Mouse (Mus musculus) G1E (cell line): ENCODE results near the gene Zfp972.
"Not testable (repeated sequence)": the region's sequence is repeated elsewhere in the genome, so short reads cannot be mapped to it uniquely, and the experiment has no call there.

Experiments
- CTCF ChIP-seq: IDR thresholded peaks from 2 replicates; pipeline ENCODE4 v1.5.1; 2012; ENCODE audit warnings: low read depth, low read length, inconsistent platforms, mixed read lengths
- GATA1 ChIP-seq: IDR thresholded peaks from 2 replicates; pipeline ENCODE4 v1.6.1; 2012; ENCODE audit warnings: borderline replicate concordance, low read length, inconsistent platforms, mixed read lengths
- POLR2AphosphoS5 ChIP-seq: IDR thresholded peaks from 2 replicates; pipeline ENCODE4 v1.6.1; 2012; ENCODE audit warnings: low read depth, low read length, inconsistent platforms; ENCODE audit not compliant: insufficient replicate concordance
- TAL1 ChIP-seq: conservative IDR thresholded peaks from 2 replicates; pipeline ENCODE4 v1.6.1; 2012; ENCODE audit warnings: low read depth, low read length, inconsistent platforms, mixed read lengths

DNA sequence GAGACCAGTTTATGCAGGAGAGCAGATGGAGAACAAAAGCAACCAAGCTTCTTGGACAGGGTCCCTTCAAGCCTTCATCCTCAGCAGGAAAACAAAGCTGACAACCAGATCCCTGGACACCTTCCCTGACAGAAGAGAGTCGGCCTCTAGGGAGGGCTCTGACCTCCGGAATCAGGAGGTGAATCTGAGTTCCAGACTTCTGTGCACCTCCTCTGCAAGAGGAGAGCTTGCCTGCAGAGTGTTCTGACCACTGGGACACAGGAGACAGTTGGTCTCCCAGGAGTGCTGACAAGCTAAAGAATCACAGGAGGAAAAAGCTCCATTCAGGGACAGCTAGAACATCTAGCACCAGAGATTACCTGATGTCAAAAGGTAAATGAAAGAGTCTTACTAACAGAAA lies 63.2 kb downstream of the Zfp972 start:
- TF ChIP-seq TAL1, CTCF, GATA1, POLR2AphosphoS5: not testable (repeated sequence)
